Mouse (Mus musculus) heart, postnatal 36 days (tissue): ENCODE results near the gene Sbf1. TPM values are rescaled to one million over a fixed set of nuclear protein-coding genes. Genes with fewer than 3 reads are reported as not detected.

Source experiments
- DNase-seq, 2 experiments: peaks; one replicate each; pipeline ENCODE4 v3.0.0; 2021 to 2022
- intact Hi-C: fragments of 180-260 bp; cut with DNase I; formaldehyde crosslinking; loops from one replicate; pipeline ENCODE4 v1.15.1; 2025
- microRNA-seq, 2 experiments: library from miRNA; unstranded; fragments of <30 nt; microRNA quantifications; one replicate each; pipeline ENCODE4 v1.2.0; 2021; ENCODE audit warnings: borderline number of aligned reads in 2 of 2
- total RNA-seq, 2 experiments: library from RNA; stranded (reverse); gene quantifications; 2 replicates each; pipeline ENCODE4 v1.2.3; 2021

Gene Sbf1
- total RNA-seq, 2 experiments from 2014 or later, result 65.7 to 75.5 TPM

- no peak for DNase-seq
- intact Hi-C loops, result no loop called here
Measured at GRCm38 (mm10) chr15:89286582-89286981, 28.5 kb downstream of the Sbf1 start.

GRCm38 (mm10) chr15:89286114-89286513, 29.0 kb downstream of the Sbf1 start:
- intact Hi-C loops, result no loop called here
- DNase-seq, result no peak

DNA sequence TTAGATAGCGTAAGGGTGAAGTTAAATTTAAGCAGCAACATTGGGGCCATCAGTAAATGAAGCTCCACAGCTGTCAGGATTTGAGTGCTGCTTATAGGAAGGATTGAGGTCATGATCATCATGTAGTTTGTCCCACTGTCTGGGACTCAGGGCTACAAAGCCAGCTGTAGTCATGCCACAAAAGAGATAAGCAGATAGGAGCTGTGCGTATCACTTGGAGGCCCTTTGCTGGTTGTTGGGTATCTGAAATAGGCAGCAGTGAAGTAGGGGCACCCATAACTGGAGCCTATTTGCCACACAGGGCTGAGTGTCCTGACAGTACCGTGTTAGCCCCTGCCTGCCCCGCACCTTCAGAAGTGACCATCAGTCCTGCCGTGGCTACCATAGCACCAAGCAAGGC, 29.6 kb downstream of the Sbf1 start:
- intact Hi-C loops, result no loop called here
- no peak for DNase-seq

GRCm38 (mm10) chr15:89285004-89285403, 30.1 kb downstream of the Sbf1 start:
- no peak for DNase-seq
- intact Hi-C loops, result no loop called here

DNA sequence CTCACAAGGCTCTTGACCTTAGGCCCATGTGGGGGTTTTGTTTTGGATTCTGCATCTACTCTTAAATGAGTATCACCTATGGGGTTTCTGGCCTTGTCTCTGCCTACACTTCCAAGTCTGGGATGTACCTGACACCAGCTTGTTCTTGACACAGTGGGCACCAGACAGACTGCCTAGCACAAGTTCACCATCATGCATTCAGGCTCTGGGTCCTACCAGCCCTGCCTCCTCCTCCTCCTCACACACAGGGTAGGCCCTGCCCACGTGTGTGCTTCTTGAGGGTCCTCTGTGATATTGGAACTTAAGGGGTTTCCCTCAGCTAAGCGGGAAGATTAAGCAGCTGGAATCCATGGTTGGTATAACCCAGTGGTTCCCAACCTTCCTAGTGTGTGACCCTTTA, 31.0 kb downstream of the Sbf1 start:
- intact Hi-C loops, result no loop called here
- no peak for DNase-seq

DNA sequence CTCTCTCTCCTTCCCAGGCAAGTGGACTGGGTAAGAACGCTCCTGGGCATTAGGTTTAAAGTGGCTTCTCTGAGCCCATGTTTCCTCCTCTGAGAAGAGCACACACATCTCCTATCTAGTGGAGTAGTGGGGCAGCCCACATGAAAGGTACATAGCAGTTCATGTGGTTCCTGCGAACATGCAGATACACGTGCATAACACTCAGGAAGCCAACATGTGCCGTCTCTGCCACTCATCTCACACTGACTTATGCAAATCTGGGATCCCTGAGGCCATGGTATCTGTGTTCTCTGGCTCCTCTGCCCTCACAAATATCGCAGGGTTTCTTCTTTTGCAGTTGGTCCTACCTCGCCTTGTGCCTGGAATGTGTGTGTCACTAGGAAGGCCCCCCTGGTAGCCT, 32.6 kb downstream of the Sbf1 start:
- intact Hi-C loops, result no loop called here
- DNase-seq, result no peak

GRCm38 (mm10) chr15:89277366-89277765, 37.7 kb downstream of the Sbf1 start:
- intact Hi-C loops, result no loop called here
- DNase-seq, result no peak

- no peak for DNase-seq
- intact Hi-C loops, result no loop called here
Measured at GRCm38 (mm10) chr15:89275497-89275896, 39.6 kb downstream of the Sbf1 start.

GRCm38 (mm10) chr15:89264485-89264884, 50.6 kb downstream of the Sbf1 start:
- no peak for DNase-seq
- intact Hi-C loops, result no loop called here

GRCm38 (mm10) chr15:89258997-89259396, 56.1 kb downstream of the Sbf1 start:
- intact Hi-C loops, result no loop called here
- DNase-seq, result no peak

GRCm38 (mm10) chr15:89255330-89255729, 59.8 kb downstream of the Sbf1 start:
- no peak for DNase-seq
- intact Hi-C loops, result no loop called here

DNA sequence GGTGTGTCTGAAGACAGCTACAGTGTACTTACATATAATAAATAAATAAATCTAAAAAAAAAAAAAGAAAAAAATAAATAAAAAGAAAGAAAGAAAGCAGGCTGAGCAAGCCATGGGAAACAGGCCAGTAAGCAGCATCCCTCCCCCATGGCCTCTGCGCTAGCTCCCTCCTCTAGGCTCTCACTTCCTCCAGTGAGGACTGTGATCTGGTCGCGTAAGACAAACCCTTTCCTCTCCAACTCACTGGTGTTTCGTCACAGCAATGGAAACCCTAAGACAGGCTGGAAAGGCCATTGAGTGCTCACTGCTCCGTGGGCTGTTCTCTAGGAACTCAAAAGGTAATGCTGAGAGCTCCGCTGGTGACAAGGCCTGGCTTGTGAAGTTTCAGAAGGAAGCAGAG, 66.0 kb downstream of the Sbf1 start:
- intact Hi-C loops, result no loop called here
- no peak for DNase-seq

DNA sequence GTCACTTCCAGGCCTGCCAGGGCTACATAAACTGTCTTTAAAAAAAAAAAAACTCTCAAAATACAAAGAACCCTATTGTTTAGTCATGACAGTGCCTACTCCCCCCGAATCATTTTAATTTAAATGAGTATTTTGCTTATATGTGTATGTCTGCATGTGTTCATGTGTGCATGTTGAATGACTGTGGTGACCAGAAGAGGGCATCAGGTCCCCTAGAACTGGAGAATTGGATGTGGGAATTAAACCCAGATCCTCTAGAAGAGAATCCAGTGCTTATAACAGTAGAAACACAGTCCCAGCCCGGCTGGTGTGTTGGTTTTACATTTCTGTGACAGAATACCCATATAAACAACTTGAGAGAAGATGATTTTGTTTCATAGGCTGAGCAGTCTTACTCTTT, 74.1 kb downstream of the Sbf1 start:
- DNase-seq, result no peak
- intact Hi-C loops, result no loop called here

DNA sequence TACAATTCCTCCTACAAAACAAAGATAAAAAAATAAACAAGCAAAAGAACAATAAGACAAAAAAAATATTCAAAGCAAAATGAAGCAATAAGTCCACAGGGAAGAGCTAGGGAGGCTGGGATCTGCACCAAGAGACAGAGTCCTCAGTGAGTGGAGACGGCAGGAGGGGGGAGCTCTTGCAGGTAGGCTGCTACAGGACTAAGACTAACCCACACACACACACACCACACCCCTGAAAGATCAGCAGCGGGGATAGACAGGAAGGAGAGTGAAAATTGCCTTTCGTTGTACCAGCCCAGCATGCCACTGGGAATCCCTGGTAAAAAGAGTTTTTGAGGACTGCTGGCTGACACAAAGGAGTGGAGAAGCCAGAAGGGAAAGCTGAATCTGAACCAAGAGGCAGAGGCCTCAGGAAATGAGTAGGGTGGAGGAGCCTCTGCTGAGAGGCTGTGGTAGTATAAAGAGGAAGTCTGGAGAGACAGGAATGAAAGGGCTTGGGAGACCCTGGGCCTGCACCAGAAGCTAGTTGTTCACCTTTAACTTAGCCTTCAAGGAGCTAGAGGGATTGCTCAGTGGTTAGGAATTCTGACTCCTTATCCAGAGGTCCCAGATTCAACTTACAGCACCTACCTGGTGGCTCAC, 75.2 kb downstream of the Sbf1 start:
- no peak for DNase-seq
- intact Hi-C loops, result no loop called here

Small RNA genes lying within 50 kb of the gene (microRNA-seq; reads per million reads assigned to microRNA genes)
- gene Mir6959, result 0.67 to 0.72 reads per million in 2 experiments

Other genes starting within 250 kb of the Sbf1 start
- gene Trabd, start 240.2 kb downstream of the Sbf1 start, total RNA-seq, result 10 to 100 TPM; 45.6 to 50.5 TPM
- gene Selenoo, start 226.2 kb downstream of the Sbf1 start, total RNA-seq, result 10 to 100 TPM; 15.4 to 17.1 TPM
- gene Tubgcp6, start 192.2 kb downstream of the Sbf1 start, total RNA-seq, result 1 to 10 TPM; 8.6 to 8.8 TPM
- gene Hdac10, start 186.6 kb downstream of the Sbf1 start, total RNA-seq, result 1 to 10 TPM; 7.1 to 7.4 TPM
- 10 to 100 TPM; 21.5 to 23.7 TPM for gene Mapk12, start 174.6 kb downstream of the Sbf1 start, total RNA-seq
- 1 to 10 TPM; 1.7 to 2.0 TPM for gene Mapk11, start 165.7 kb downstream of the Sbf1 start, total RNA-seq
- 100 to 1,000 TPM in 1 of 2 experiments, 10 to 100 TPM in 1; 92.4 to 100 TPM for gene Plxnb2, start 134.5 kb downstream of the Sbf1 start, total RNA-seq
- 10 to 100 TPM in 1 of 2 experiments, 1 to 10 TPM in 1; 8.9 to 10.5 TPM for gene Dennd6b, start 118.8 kb downstream of the Sbf1 start, total RNA-seq
- 10 to 100 TPM; 70.5 to 72.5 TPM for gene Ppp6r2, start 103.8 kb downstream of the Sbf1 start, total RNA-seq
- gene Adm2, start 7.4 kb upstream of the Sbf1 start, total RNA-seq, result not detected
- gene Miox, start 19.1 kb upstream of the Sbf1 start, total RNA-seq, result not detected
- gene Lmf2, start 40.3 kb upstream of the Sbf1 start, total RNA-seq, result 10 to 100 TPM; 29.0 to 33.2 TPM
- gene Ncaph2, start 40.4 kb upstream of the Sbf1 start, total RNA-seq, result 10 to 100 TPM; 50.4 to 58.6 TPM
- gene Sco2, start 58.5 kb upstream of the Sbf1 start, total RNA-seq, result 10 to 100 TPM; 25.2 to 28.2 TPM
- under 1 TPM; 0.41 to 0.64 TPM for gene Tymp, start 61.7 kb upstream of the Sbf1 start, total RNA-seq
- under 1 TPM; 0.97 to 0.98 TPM for gene Odf3b, start 64.0 kb upstream of the Sbf1 start, total RNA-seq
- not detected for gene Klhdc7b, start 69.6 kb upstream of the Sbf1 start, total RNA-seq
- not detected for gene Syce3, start 95.2 kb upstream of the Sbf1 start, total RNA-seq
- gene Cpt1b, start 110.6 kb upstream of the Sbf1 start, total RNA-seq, result 100 to 1,000 TPM; 573 to 577 TPM
- 1 to 10 TPM; 1.6 to 2.8 TPM for gene C730034F03Rik, start 114.3 kb upstream of the Sbf1 start, total RNA-seq
- 10 to 100 TPM; 14.5 to 17.8 TPM for gene Gm44502, start 114.4 kb upstream of the Sbf1 start, total RNA-seq
- gene Chkb, start 114.6 kb upstream of the Sbf1 start, total RNA-seq, result 10 to 100 TPM; 51.2 to 57.0 TPM
- gene Mapk8ip2, start 138.6 kb upstream of the Sbf1 start, total RNA-seq, result under 1 TPM; 0.05 to 0.33 TPM
- 10 to 100 TPM; 12.2 to 14.1 TPM for gene Arsa, start 162.1 kb upstream of the Sbf1 start, total RNA-seq
- gene Shank3, start 184.3 kb upstream of the Sbf1 start, total RNA-seq, result 10 to 100 TPM; 47.0 to 56.3 TPM